Mouse (Mus musculus) Patski (cell line): ENCODE measurements around the gene Gm11985. TPM values are rescaled to one million over a fixed set of nuclear protein-coding genes. Genes with fewer than 3 reads are reported as not detected.

ENCODE experiments used
- ATAC-seq: fragments of 100-300 bp; one replicate; pipeline ENCODE4 v1.8.0; 2021
- CTCF ChIA-PET: fragments of 350-600 bp; sonication (Branson Sonifier 250); formaldehyde crosslinking; loops from one replicate; lab custom pipeline; 2022; ENCODE audit warnings: inconsistent platforms; lab: Charles Lee
- POLR2A ChIA-PET: fragments of 350-600 bp; sonication (Branson Sonifier 250); formaldehyde crosslinking; loops from one replicate; lab custom pipeline; 2022; ENCODE audit warnings: antibody characterized with exemption, inconsistent platforms; lab: Charles Lee
- DNase-seq: peaks from one replicate; pipeline ENCODE4 v3.0.0-alpha.2; 2011; ENCODE audit warnings: low read depth, low spot score
- H3K27me3 ChIP-seq: fragments of 371-371 bp; one replicate; pipeline ENCODE4 v1.5.1; 2021
- CTCF ChIP-seq: fragments of 100-300 bp; IDR thresholded peaks from one replicate; pipeline ENCODE4 v1.5.1; 2021
- in situ Hi-C: fragments of 300-500 bp; cut with MboI; formaldehyde crosslinking; loops from 3 replicates; pipeline ENCODE4 v1.11.1; 2018; ENCODE audit warnings: low pct_unique_long_range_greater_than_20kb, mixed read lengths
- polyA plus RNA-seq: library from polyadenylated mRNA; unstranded; gene quantifications from one replicate; pipeline ENCODE4 v1.2.3, GENCODE M21; 2021

Gene Gm11985
- polyA plus RNA-seq, 1 experiment from 2014 or later, result not detected

DNA sequence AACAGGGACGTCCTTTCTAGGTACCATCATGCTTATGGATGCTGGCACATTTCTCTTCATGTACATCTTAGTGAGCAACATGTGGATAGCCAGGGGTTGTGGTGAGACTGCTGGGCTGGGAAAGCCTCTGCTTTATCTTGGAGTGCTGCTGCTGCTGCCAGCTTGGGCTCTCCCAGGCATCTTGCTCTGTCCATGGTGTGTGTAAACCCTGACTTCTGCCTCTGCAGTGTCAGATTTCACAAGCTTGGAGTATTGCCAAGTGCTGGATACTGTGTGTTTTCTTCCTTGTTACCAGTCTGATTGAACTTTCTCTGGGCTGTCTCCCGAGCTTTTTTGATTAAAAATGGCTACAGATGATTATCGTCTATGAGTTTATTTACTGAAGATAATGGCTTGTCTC, 45.6 kb downstream of the Gm11985 start:
- in situ Hi-C loops, result loop anchor here (5.0 kb wide), 1 partner anchor 260 kb away; no protein-coding TSS in a partner anchor
- ChIA-PET POLR2A (no interaction called here), CTCF (interaction anchor here (1.1 to 3.7 kb wide), 6 partner anchors 9 to 261 kb away, joined by 3 to 22 read pairs (median 4); no protein-coding TSS in a partner anchor)
- DNase-seq (peak; percentile 65), ATAC-seq (peak; percentile 87)
- TF ChIP-seq CTCF, result no peak
- no peaks in the 10 kb centered on the region for H3K27me3 ChIP-seq

DNA sequence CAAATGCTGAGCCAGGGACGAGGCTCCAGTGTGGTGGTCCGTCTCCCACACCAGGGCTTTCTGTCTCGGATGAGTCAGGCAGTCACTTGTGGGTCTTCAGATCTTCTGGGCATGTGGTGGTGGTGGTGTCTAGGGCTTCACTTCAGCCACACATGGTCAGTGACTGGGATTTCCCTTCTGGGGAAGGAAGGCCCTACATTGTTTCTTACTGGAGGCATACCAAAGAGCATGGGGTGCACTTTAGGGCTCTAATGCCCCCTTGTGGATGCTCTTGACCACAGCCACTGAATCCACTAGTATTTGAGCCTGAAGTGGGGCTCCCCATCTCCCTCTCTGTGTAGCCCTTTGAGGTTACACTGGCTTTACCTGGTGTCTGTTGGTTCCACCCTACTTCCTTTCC, 47.9 kb downstream of the Gm11985 start:
- no peaks in the 10 kb centered on the region for H3K27me3 ChIP-seq
- ChIA-PET POLR2A (interaction anchor here (0.6 kb wide), 1 partner anchor 316 kb away, joined by 3 read pairs; no protein-coding TSS in a partner anchor), CTCF (interaction anchor here (0.7 to 1.4 kb wide), 2 partner anchors 13 to 21 kb away, joined by 3 read pairs; no protein-coding TSS in a partner anchor)
- no peak for DNase-seq
- in situ Hi-C loops, result loop anchor here (5.0 kb wide), 1 partner anchor 258 kb away; no protein-coding TSS in a partner anchor
- peak; percentile 44 for ATAC-seq
- TF ChIP-seq CTCF, result peak; percentile 75

DNA sequence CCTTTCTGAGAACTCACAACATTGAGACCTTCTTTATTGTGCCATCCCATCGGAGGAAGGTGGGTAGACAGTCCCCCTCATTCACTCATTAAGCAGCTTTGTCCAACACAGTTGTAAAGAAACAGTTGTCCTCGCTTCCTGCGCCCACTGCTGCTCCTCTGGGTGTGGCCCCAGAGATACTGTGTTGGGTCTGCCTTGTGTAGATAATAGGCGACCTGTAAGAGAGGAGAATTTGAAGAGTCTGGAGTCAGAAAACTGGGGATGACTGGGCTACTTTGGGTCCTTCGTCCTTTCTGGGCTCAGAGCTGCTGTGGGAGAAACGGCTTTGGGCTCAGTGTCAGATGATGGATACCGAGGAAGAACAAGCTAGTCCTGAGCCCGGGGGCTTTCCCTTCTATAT, 50.0 kb downstream of the Gm11985 start:
- no peak for TF ChIP-seq CTCF
- in situ Hi-C loops, result loop anchor here (10.0 kb wide), 1 partner anchor 354 kb away; no protein-coding TSS in a partner anchor
- H3K27me3 ChIP-seq, result no peaks in the 10 kb centered on the region
- CTCF ChIA-PET, result no interaction called here
- POLR2A ChIA-PET, result no interaction called here
- DNase-seq (no peak), ATAC-seq (no peak)

DNA sequence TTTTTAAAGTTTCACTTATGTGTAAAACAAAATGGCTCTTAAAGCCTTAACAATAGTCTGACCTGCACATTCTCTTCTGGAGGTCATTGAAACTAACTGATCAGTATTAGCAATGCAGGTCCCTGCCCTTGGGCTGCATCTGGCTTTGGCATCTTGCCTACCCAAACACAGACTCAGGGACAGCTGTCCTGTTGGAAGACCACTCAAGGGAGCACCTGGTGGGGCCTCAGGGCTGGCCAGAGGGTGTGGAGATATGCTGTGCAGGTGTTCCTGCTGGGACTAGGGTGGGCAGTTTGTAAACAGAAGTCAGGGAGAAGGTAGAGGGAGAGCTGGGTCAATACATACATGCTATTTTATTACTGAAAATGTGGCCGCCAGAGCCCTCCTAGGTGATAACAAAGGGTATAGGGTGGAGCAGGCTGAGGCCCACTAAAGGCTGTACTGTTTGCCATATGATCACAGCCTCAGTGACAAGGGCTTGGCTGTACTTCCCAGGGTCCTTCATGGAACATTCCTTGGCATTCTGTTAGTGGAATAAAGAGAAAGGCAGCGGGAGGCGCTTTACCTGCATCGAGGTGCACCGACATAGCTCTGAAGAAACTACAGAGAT, 52.0 kb downstream of the Gm11985 start:
- H3K27me3 ChIP-seq, result no peaks in the 10 kb centered on the region
- TF ChIP-seq CTCF, result no peak
- no peak for DNase-seq
- ChIA-PET POLR2A (no interaction called here), CTCF (no interaction called here)
- no peak for ATAC-seq
- in situ Hi-C loops, result loop anchor here (10.0 kb wide), 1 partner anchor 352 kb away; no protein-coding TSS in a partner anchor

DNA sequence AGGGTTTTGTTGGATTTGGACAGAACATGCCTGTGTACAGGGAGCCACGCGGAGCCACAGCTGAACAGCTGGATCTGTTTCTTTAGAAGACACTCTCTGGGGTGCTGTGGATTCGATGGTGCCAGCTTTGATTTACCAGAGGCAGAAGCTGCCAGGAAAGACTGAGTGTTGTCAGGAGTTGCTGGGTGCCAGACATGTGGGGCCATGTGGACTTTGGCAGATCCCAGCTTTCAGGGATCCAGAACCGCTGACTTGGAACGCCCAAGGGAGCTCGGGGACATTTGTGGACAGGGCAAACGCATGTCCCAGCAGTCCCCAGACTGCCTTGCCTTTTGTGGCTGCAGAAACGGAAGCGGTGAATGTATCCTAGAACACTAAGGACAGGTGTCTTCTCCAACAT, 52.6 kb downstream of the Gm11985 start:
- ChIA-PET CTCF (no interaction called here), POLR2A (no interaction called here)
- DNase-seq (no peak), ATAC-seq (no peak)
- no peak for TF ChIP-seq CTCF
- H3K27me3 ChIP-seq, result no peaks in the 10 kb centered on the region
- in situ Hi-C loops, result loop anchor here (10.0 kb wide), 1 partner anchor 351 kb away; no protein-coding TSS in a partner anchor

DNA sequence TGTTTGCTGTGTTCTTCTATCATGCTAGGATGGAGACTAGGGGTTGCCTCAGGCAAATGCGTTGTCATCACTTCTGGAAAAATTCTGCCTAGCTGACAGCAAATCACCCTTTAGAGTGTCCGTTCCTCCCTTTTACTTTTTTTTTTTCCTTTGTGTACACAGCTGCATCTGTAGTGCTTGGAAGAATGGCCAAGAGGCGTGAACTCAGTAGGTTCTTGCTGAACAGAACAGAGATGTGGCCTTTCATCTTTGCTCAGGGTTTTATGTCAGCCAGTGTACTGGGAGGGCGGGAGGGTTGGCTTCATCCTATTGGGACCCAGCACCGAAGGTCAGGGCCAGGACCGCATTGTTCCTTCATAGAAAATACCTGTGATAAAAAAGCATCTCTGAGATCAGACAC, 53.1 kb downstream of the Gm11985 start:
- in situ Hi-C loops, result loop anchor here (10.0 kb wide), 1 partner anchor 350 kb away; no protein-coding TSS in a partner anchor
- ATAC-seq, result no peak
- POLR2A ChIA-PET, result no interaction called here

DNA sequence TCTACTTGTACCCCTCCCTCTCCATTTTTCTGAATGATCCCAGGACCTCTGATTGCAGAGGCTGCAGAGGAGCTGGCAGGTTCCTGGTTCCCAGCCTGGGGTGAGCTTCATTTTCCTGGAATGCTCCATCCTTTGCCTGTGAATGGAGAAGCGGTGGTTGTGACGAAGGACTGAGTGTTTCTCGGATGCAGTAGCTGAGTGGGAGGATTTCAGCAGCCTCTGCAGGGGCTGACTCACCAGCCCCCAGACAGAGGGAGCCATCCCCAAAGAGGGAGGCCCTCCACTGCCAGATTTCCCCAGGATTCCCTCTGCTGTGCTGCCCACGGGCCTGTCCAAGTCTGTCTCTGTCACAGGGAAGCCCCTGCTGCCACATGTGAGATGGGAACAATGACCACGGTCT, 54.0 kb downstream of the Gm11985 start:
- TF ChIP-seq CTCF, result no peak
- H3K27me3 ChIP-seq, result no peaks in the 10 kb centered on the region
- ChIA-PET CTCF (interaction anchor here (1.5 kb wide), 1 partner anchor 8 kb away, joined by 5 read pairs; no protein-coding TSS in a partner anchor), POLR2A (no interaction called here)
- in situ Hi-C loops, result loop anchor here (10.0 kb wide), 1 partner anchor 350 kb away; no protein-coding TSS in a partner anchor
- ATAC-seq (no peak), DNase-seq (no peak)

More for the DNA sequence above, 53.1 kb downstream of the Gm11985 start:
- no peak for DNase-seq
- CTCF ChIA-PET, result no interaction called here
- H3K27me3 ChIP-seq, result no peaks in the 10 kb centered on the region
- TF ChIP-seq CTCF, result no peak

DNA sequence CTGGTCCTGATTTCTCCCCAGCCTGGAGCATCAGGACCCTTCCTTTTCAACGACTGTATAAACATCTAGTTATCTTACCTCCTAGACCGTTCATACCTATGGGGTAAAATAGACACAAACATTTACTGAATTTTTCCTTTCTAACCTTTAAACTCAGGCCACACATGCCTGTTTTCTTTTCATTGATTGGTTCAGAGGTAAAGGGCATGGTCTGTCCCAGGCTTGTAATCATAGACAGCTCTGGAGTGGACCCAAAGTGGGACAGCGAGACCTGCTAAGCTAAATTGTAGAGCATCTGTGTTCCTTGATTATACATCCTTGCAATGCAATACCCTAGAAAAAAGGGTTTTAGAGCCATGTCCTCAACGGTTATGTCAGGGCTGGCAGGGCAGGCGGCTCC, 54.6 kb downstream of the Gm11985 start:
- no peaks in the 10 kb centered on the region for H3K27me3 ChIP-seq
- in situ Hi-C loops, result loop anchor here (10.0 kb wide), 1 partner anchor 349 kb away; no protein-coding TSS in a partner anchor
- POLR2A ChIA-PET, result no interaction called here
- DNase-seq (no peak), ATAC-seq (no peak)
- no peak for TF ChIP-seq CTCF
- CTCF ChIA-PET, result interaction anchor here (1.5 kb wide), 1 partner anchor 9 kb away, joined by 5 read pairs; no protein-coding TSS in a partner anchor

Other genes with a start within 250 kb of the Gm11985 start
- gene Adcy1, start 125.1 kb downstream of the Gm11985 start, polyA plus RNA-seq, result 18.0 TPM
- gene Igfbp1, start 9.2 kb upstream of the Gm11985 start, polyA plus RNA-seq, result 0.08 TPM
- gene Igfbp3, start 25.4 kb upstream of the Gm11985 start, polyA plus RNA-seq, result 1.8 TPM